Mouse (Mus musculus) bone marrow macrophage, adult 2 months (primary cell): ENCODE data around the gene Pigw.

Source experiments
- CTCF ChIP-seq: IDR thresholded peaks from 2 replicates; pipeline ENCODE4 v1.5.1; 2012; ENCODE audit warnings: low read depth, mild to moderate bottlenecking, low read length, moderate library complexity
- POLR2A ChIP-seq: IDR thresholded peaks from 2 replicates; pipeline ENCODE4 v1.6.1; 2012; ENCODE audit warnings: mild to moderate bottlenecking, low read depth, low read length, borderline replicate concordance

DNA sequence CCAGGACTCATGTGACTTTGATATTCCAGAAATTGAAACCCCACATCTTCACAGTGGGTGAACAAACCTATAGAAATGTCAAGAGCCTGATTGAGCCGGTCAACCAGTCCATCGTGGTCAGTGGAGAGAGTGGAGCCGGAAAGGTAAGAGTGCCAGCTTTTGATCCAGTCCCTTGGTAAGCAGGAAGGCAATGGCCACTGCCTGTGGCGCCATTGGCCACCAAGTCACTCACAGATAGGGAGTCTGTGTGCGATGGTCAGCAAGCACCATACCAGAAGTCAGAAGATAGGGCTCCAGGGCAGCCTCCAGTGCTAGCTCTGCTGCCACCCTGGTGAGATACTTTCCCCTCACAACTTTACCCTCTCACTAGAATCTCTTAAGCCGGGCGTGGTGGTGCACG, 7.9 kb upstream of the Pigw start:
- TF ChIP-seq POLR2A = no peak
- no peak for TF ChIP-seq CTCF
